Mouse (Mus musculus) forebrain, embryonic 15.5 days (tissue): Measurements from ENCODE around the gene Skap1. TPM values are rescaled to one million over a fixed set of nuclear protein-coding genes. Genes with fewer than 3 reads are reported as not detected.
A peak's percentile ranks its signal among the peaks of the same experiment; 100 is the strongest.

Experiments used
- ATAC-seq: fragments of 200-750 bp; cut with Nextera tagmentation; replicated peaks from 2 replicates; pipeline ENCODE4 v1.8.0; 2017; ENCODE audit warnings: mild to moderate bottlenecking, moderate TSS enrichment, moderate library complexity
- H3K27ac ChIP-seq: fragments of 300-500 bp; sonication (generic); replicated peaks from 2 replicates; pipeline ENCODE4 v1.5.1; 2015; ENCODE audit warnings: mild to moderate bottlenecking, inconsistent platforms
- H3K27me3 ChIP-seq: fragments of 300-500 bp; sonication (generic); 2 replicates; pipeline ENCODE4 v1.6.1; 2015; ENCODE audit warnings: inconsistent platforms
- H3K36me3 ChIP-seq: fragments of 300-500 bp; sonication (generic); 2 replicates; pipeline ENCODE4 v1.6.1; 2015; ENCODE audit warnings: mild to moderate bottlenecking, inconsistent platforms
- H3K4me1 ChIP-seq: fragments of 300-500 bp; sonication (generic); 2 replicates; pipeline ENCODE4 v1.6.1; 2015; ENCODE audit warnings: inconsistent platforms
- H3K4me2 ChIP-seq: fragments of 300-500 bp; sonication (generic); replicated peaks from 2 replicates; pipeline ENCODE4 v1.6.1; 2015; ENCODE audit warnings: mild to moderate bottlenecking, inconsistent platforms
- H3K4me3 ChIP-seq: fragments of 300-500 bp; sonication (generic); 2 replicates; pipeline ENCODE4 v1.5.1; 2015; ENCODE audit warnings: mild to moderate bottlenecking, inconsistent platforms
- H3K9ac ChIP-seq: fragments of 300-500 bp; sonication (generic); replicated peaks from 2 replicates; pipeline ENCODE4 v1.6.1; 2015; ENCODE audit warnings: mild to moderate bottlenecking, inconsistent platforms
- H3K9me3 ChIP-seq: fragments of 300-500 bp; sonication (generic); 2 replicates; pipeline ENCODE4 v1.6.1; 2016; ENCODE audit warnings: inconsistent platforms
- WGBS: fragments of 180-500 bp; shearing (Covaris S2); methylation state at CpG from one replicate; pipeline ENCODE4 v1.1.7; 2015; ENCODE audit warnings: mixed read lengths; 5-methylcytosine and 5-hydroxymethylcytosine counted together
- polyA plus RNA-seq: library from polyadenylated mRNA; unstranded; fragments of >200 nt; fragmentation: Nextera tagmentation; extraction: Ambion mirVana; gene quantifications from 2 replicates; pipeline ENCODE4 v1.2.1, GENCODE M21; 2015

Skap1 gene
- polyA plus RNA-seq, 1 experiment from 2014 or later = 2.8 TPM

DNA sequence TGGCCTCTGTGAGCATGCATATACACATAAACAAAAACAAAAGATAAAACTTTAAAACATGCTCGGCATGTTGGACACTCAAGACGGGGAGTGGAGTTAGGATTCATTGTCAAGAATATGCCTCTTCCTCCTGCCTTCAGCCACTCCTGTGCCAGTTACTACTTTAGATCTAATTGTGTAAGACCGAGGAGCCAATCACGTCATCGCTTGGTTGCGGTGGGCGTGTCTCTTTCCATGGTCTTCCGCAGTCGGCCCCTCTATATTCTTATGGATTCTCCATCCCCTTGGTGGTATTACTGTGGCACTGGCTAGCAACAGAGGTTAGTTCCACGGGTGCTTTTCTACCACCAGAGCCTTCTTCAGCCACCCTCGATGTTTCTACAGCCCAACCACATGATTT, 148.2 kb downstream of the Skap1 start:
- Histone ChIP-seq H3K36me3 (no peaks in the 10 kb centered on the region), H3K9me3 (no peaks in the 10 kb centered on the region), H3K27me3 (no peaks in the 10 kb centered on the region), H3K4me3 (no peak overlapping the region), H3K27ac (no peak overlapping the region), H3K9ac (no peak overlapping the region), H3K4me2 (no peak overlapping the region), H3K4me1 (no peaks in the 10 kb centered on the region)
- WGBS = 84% methylated on average over 11 of the region's 11 CpGs
- no peak for ATAC-seq

DNA sequence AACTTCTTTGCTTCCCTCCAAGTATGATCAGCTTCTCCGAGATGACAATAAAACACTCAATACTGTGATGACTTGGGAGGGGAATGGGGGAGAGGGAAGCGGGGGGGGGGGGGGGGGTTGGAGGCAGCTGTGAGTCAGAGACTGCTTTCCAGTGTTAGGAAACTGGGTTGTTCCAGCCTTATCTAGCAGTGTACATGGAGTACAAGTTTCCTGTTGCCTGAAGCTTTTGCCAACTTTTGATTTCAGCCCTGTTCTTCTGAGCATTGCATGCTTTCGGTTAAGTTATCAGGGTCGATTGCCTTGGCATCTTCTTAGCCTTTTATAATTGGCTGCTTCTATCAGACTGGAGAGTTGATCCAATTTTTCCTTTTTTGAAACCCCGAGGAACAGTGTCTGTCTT, 152.4 kb downstream of the Skap1 start:
- Histone ChIP-seq H3K9ac (no peak overlapping the region), H3K27ac (no peak overlapping the region), H3K4me3 (no peak overlapping the region), H3K4me1 (peaks cover 19% of the 10 kb centered on the region), H3K27me3 (peaks cover 4% of the 10 kb centered on the region; the same call in 1 of the 2 replicates), H3K4me2 (no peak overlapping the region), H3K9me3 (no peaks in the 10 kb centered on the region), H3K36me3 (no peaks in the 10 kb centered on the region)
- no peak for ATAC-seq
- WGBS = 64% methylated on average over 5 of the region's 5 CpGs

DNA sequence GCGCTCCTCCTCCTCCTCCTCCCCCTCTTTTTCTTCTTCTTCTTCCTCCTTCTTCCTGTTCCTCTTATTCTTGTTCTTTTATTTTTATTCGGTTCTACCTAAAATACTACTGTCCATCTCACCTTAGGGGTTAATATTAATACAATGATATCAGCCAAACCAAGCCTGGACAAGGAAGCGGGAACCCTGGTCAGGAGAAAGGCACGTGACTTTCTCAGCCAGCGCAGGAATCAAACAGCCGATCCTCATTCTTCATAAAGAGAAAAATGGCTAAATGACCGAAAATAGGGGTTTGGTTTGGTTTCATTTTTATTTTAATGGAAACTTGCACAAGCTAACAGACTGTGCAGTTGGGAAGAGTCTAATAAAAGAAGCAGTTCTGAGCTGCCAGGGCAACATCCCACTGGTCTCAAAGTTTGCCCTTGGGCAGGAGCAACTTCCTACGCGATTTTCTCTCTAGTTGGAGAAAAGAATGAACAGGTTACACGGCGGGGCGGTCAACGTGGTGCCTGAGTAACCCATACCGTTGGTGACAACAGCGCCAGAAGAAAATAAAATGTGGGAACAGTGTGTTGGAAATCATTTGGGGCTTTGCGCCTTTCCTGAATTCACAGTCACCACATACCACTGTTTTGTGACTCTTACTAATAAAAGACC, 154.5 kb downstream of the Skap1 start:
- ATAC-seq = no peak
- WGBS = 80% methylated on average over 16 of the region's 16 CpGs
- Histone ChIP-seq H3K4me1 (peaks cover 19% of the 10 kb centered on the region), H3K9me3 (no peaks in the 10 kb centered on the region), H3K27ac (no peak overlapping the region), H3K4me3 (no peak overlapping the region), H3K36me3 (no peaks in the 10 kb centered on the region), H3K9ac (no peak overlapping the region), H3K27me3 (peaks cover 10% of the 10 kb centered on the region; the same call in 1 of the 2 replicates), H3K4me2 (no peak overlapping the region)

DNA sequence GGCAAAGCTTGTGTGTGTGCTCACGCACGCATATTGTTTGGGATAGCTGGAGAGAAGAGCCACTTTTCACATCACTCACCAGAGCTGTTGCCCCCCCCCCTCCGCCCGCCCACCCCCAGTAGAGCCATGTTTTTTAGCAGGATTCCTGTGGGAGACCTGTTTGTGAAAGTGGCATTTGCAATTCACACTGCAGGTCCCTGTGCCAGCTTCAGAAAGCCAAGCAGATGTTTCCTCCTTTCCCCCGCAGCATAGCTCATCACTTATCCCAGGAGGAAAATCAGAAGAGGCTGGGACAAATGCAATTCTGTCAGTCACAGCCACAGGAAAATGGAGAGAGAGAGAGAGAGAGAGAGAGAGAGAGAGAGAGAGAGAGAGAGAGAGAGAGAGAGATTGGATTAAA, 155.2 kb downstream of the Skap1 start:
- H3K9me3 ChIP-seq = no peaks in the 10 kb centered on the region
- WGBS = 27% methylated on average over 5 of the region's 5 CpGs
- H3K4me2 ChIP-seq = no peak overlapping the region
- H3K4me3 ChIP-seq = no peak overlapping the region
- H3K4me1 ChIP-seq = peaks cover 19% of the 10 kb centered on the region
- no peak overlapping the region for H3K9ac ChIP-seq
- no peak for ATAC-seq
- peak overlapping the region; percentile 27; the same call in 1 of the 2 replicates for H3K27ac ChIP-seq
- H3K27me3 ChIP-seq = peaks cover 10% of the 10 kb centered on the region; the same call in 1 of the 2 replicates
- H3K36me3 ChIP-seq = no peaks in the 10 kb centered on the region

DNA sequence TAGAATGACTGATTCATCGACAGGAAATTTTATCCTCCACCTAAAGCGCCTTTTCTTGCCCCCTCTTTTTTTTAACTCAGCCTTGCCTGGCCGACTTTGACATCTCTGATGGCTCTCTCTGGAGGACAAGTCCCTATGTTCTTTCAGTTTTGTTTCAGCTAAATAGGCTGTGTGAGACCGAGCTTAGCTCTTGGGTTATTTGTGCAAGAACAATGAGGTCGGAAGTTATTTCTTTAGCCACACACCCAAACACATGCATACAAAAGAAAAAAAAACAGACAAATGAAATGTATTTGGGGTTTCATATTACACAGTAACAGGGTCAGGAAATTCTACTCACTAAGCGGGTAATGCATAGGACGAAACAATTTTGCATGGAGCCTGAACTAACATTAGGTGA, 155.6 kb downstream of the Skap1 start:
- no peak for ATAC-seq
- WGBS = 22% methylated on average over 7 of the region's 7 CpGs
- peak overlapping the region; percentile 27; the same call in 1 of the 2 replicates for H3K27ac ChIP-seq

DNA sequence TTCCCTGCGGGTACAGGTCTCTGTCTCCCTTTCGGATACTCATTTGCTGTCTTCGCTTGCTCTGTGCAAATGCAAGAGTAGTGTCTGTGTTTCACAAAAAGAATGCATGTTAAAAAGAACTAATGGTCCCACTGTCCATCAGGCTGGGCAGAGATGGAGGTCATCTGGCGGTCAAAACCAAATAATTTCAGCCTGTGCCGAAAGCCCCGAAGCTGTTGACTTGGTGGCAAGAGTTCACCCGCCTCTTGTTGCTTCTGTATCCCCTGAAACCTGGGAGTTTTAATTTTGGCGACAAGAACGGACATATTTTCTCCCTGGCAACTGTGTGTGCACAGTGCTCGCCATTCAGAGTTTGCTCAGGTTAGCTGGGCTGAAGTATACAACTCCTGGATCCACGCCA, 156.3 kb downstream of the Skap1 start:
- no peaks in the 10 kb centered on the region for H3K36me3 ChIP-seq
- no peak overlapping the region for H3K4me2 ChIP-seq
- H3K9ac ChIP-seq = no peak overlapping the region
- WGBS = 49% methylated on average over 11 of the region's 11 CpGs
- H3K27ac ChIP-seq = no peak overlapping the region
- peaks cover 19% of the 10 kb centered on the region for H3K4me1 ChIP-seq
- H3K4me3 ChIP-seq = no peak overlapping the region
- H3K9me3 ChIP-seq = no peaks in the 10 kb centered on the region
- H3K27me3 ChIP-seq = peaks cover 10% of the 10 kb centered on the region; the same call in 1 of the 2 replicates
- no peak for ATAC-seq

More for the DNA sequence above, 155.6 kb downstream of the Skap1 start:
- H3K4me2 ChIP-seq = no peak overlapping the region
- H3K4me3 ChIP-seq = no peak overlapping the region
- peaks cover 10% of the 10 kb centered on the region; the same call in 1 of the 2 replicates for H3K27me3 ChIP-seq
- no peaks in the 10 kb centered on the region for H3K36me3 ChIP-seq
- peaks cover 19% of the 10 kb centered on the region for H3K4me1 ChIP-seq
- no peaks in the 10 kb centered on the region for H3K9me3 ChIP-seq
- H3K9ac ChIP-seq = no peak overlapping the region

DNA sequence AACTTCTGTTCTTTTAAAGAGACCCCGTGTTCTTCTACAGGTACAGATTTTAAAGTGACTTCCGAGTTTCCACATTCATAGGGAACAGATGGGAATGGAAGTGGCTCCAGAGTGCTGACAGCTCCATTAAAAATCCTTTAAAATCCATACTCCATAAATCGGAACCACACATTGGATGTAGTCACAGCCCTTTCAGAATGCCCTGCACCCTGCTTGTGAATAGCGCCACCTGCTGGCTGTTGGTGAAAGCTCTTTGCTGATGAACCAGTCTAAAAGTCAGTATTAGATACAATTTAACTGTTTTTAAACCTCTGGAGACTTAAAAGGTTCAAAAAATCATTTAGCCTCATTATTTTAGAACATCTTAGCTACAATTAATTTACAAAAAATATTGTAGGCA, 156.8 kb downstream of the Skap1 start:
- ATAC-seq = no peak
- 22% methylated on average over 4 of the region's 4 CpGs for WGBS
- Histone ChIP-seq H3K4me1 (peaks cover 19% of the 10 kb centered on the region), H3K36me3 (no peaks in the 10 kb centered on the region), H3K27ac (no peak overlapping the region), H3K9me3 (no peaks in the 10 kb centered on the region), H3K4me2 (no peak overlapping the region), H3K27me3 (peaks cover 10% of the 10 kb centered on the region; the same call in 1 of the 2 replicates), H3K4me3 (no peak overlapping the region), H3K9ac (no peak overlapping the region)

DNA sequence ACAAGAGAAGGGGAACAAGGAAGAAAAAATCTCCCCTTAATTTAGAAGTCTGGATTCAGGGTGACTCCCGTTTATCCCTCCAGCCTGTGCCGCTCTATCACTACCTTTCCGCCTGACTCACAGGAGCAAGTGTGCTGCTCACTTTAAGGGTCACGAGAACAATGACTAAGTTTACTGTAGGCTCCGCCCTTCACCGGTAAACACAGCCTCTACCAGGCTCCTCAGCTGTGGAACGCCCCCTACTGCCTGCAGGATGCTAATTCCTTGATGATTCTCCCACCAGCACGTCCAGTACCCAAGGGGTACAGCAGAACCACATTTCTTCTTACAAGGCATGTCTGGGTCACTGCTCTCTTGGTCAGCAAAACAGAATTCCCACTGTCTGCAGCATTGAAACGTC, 158.4 kb downstream of the Skap1 start:
- Histone ChIP-seq H3K36me3 (no peaks in the 10 kb centered on the region), H3K4me1 (peaks cover 19% of the 10 kb centered on the region), H3K4me3 (no peak overlapping the region), H3K27ac (no peak overlapping the region), H3K9ac (no peak overlapping the region), H3K27me3 (peaks cover 10% of the 10 kb centered on the region), H3K4me2 (no peak overlapping the region), H3K9me3 (no peaks in the 10 kb centered on the region)
- WGBS = 10% methylated on average over 9 of the region's 9 CpGs
- ATAC-seq = no peak

DNA sequence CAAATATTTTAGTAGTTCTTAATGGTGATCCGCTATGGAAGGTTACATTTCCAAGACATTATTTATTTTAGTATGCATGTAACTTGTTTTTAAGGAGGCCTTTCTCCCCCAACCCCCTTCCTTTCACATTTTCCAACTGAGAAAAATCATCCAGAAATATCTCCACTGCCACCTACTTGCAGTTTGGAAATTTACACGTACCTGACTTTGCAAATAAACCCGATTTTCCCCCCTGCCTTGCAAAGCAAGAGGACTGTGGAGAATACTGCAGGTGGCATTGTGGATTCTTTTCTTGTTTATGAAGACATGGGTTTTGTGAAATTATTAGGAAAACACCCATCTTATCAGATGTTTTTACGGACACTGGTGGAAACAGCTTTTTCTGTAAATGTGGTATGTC, 160.0 kb downstream of the Skap1 start:
- no peaks in the 10 kb centered on the region for H3K36me3 ChIP-seq
- 53% methylated on average over 4 of the region's 4 CpGs for WGBS

DNA sequence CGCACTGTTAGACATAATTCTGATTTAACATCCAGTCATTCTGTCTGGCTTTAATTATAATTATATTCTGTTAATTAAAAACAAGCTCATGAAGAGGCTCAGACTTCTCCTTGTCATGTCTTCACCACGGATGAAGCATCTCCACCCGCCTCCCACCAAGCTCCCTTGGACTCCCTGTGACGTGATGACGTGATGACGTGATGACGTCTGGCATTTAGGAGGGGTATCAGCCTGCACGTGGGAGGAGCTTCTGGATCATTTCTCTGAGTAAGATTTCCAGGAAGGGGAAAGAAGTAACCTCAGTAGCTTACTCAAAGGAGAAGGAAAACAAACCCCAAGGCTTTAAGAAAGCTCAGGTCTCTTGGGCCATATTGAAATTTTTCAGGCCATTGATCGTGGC, 165.4 kb downstream of the Skap1 start:
- H3K36me3 ChIP-seq = no peaks in the 10 kb centered on the region
- H3K9me3 ChIP-seq = no peaks in the 10 kb centered on the region
- no peak overlapping the region for H3K27ac ChIP-seq
- ATAC-seq = no peak
- no peaks in the 10 kb centered on the region for H3K4me1 ChIP-seq
- WGBS = 47% methylated on average over 9 of the region's 9 CpGs
- H3K4me2 ChIP-seq = peak overlapping the region; percentile 22; the same call in 1 of the 2 replicates
- peak overlapping the region; percentile 22; the same call in 1 of the 2 replicates for H3K9ac ChIP-seq
- no peaks in the 10 kb centered on the region; the same call in 1 of the 2 replicates for H3K27me3 ChIP-seq
- H3K4me3 ChIP-seq = peak overlapping the region; percentile 18; the same call in 1 of the 2 replicates

More for the DNA sequence above, 160.0 kb downstream of the Skap1 start:
- no peaks in the 10 kb centered on the region for H3K9me3 ChIP-seq
- no peak overlapping the region for H3K9ac ChIP-seq
- no peak overlapping the region for H3K4me3 ChIP-seq
- no peak overlapping the region for H3K27ac ChIP-seq
- no peak overlapping the region for H3K4me2 ChIP-seq
- ATAC-seq = no peak
- peaks cover 13% of the 10 kb centered on the region for H3K4me1 ChIP-seq
- peaks cover 6% of the 10 kb centered on the region; the same call in 1 of the 2 replicates for H3K27me3 ChIP-seq

DNA sequence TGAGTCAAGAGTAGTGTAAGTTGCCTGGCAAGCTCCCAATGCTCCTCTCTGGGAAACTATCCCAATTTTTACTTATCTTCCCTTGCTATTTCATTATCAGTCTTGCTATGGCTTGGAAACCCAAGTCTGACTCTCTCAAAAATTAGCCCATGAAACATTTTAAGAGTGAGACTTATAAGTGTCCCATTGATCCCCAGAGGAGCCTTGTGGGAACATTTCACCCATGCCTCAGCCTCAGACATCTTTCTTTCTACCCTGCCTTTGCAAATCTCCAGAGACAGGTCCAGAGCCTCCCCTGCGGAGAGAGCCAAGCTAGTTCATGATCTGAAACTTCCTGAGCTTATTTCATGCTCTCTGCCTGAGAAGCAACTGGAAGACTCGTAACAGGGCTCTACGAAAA, 167.1 kb downstream of the Skap1 start:
- Histone ChIP-seq H3K27me3 (no peaks in the 10 kb centered on the region; the same call in 1 of the 2 replicates), H3K36me3 (no peaks in the 10 kb centered on the region), H3K4me2 (no peak overlapping the region), H3K27ac (no peak overlapping the region), H3K4me3 (no peak overlapping the region), H3K9ac (no peak overlapping the region), H3K9me3 (no peaks in the 10 kb centered on the region), H3K4me1 (no peaks in the 10 kb centered on the region)
- WGBS = 79% methylated on average over 3 of the region's 3 CpGs
- ATAC-seq = no peak

DNA sequence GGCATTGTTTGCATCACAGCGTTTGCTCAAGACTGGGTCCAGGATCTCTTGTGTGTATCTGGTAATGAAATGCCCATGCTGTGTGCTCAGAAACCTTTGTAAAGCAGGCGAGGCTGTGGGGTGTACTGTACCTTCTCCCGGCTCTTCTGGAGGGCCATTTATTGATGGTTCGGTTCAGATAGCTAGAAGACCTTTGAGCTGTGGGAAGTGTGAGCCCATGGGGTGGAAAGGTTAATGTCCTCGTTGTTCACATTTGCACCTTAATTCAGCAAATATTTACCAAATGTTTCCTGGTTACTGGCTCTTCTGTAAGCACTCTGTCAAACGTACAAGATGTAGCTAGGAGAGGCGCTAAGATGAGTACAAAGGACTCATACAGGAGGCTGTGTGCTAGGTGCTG, 173.5 kb downstream of the Skap1 start:
- no peak overlapping the region for H3K4me2 ChIP-seq
- no peak overlapping the region for H3K4me3 ChIP-seq
- H3K9ac ChIP-seq = no peak overlapping the region
- H3K4me1 ChIP-seq = no peaks in the 10 kb centered on the region
- H3K27ac ChIP-seq = no peak overlapping the region
- H3K27me3 ChIP-seq = no peaks in the 10 kb centered on the region
- H3K9me3 ChIP-seq = no peaks in the 10 kb centered on the region
- H3K36me3 ChIP-seq = no peaks in the 10 kb centered on the region
- no peak for ATAC-seq
- WGBS = 73% methylated on average over 7 of the region's 7 CpGs

DNA sequence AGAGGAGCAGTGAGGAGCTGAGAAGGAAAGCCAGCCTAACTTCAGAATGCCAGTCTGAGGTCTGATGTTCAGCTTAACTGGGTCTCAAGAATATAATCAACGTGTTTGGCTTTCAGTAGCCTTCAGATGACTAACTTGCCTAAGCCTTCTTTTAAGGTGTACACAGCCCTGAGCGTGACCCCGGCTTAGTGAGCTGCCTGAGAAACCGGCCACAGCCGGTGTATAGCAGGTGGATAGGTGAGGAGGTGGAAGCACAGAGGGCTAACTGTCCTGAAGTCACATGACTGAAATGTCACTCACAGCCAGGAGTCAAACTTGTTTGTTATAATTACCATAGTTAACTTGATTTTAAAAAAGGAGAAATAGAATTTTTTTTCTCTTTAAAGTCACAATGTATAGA, 175.4 kb downstream of the Skap1 start:
- Histone ChIP-seq H3K27me3 (no peaks in the 10 kb centered on the region), H3K4me2 (no peak overlapping the region), H3K4me1 (peaks cover 2% of the 10 kb centered on the region; the same call in 1 of the 2 replicates), H3K9ac (no peak overlapping the region), H3K9me3 (no peaks in the 10 kb centered on the region), H3K36me3 (no peaks in the 10 kb centered on the region), H3K4me3 (no peak overlapping the region), H3K27ac (no peak overlapping the region)
- 69% methylated on average over 5 of the region's 5 CpGs for WGBS
- no peak for ATAC-seq
